In the genomic region with DNA sequence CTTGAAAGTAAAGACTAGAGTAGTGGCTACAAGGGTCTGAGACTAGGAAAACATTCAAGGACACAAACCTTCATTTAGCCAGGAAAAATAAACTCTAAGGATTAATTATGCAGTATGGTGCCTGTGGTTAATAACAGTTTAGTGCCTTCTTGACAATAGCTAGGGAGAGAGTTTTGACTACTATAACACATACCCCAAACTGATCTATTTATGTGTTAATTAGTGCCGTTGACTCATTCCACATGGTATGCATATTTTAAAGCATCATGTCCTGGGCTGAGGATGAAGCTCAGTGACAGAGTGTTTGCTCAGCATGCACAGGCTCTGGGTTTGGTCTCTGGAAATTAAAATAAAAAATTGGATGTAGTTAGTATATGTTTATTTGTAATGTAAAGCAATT, we compare ENCODE assay signal across 14 mouse cellular contexts.
"Had no signal": no experiment of that assay in that cellular context is flagged by ENCODE, and none has a peak within 500 bp of the region (broad histone marks: within the 10 kb centered on the region; RNA-seq: fewer than 3 reads in every experiment).

No protein-coding gene starts in this region.

- H3K9me3 ChIP-seq: limb, embryonic 12.5 days; liver, embryonic 13.5 days; lung, embryonic 15.5 days; neural tube, embryonic 12.5 days; stomach, embryonic 15.5 days had no signal

- H3K9ac ChIP-seq: limb, embryonic 12.5 days; liver, embryonic 13.5 days; liver, postnatal 0 days; lung, embryonic 15.5 days; neural tube, embryonic 12.5 days; stomach, embryonic 15.5 days had no signal

- DNase-seq: kidney, adult 8-10 months; kidney, postnatal 25 days; liver; liver, embryonic 13.5 days; liver, postnatal 0 days; lung, postnatal 36 days; midbrain, embryonic 14.5 days; thymus, adult 2 months; thymus, postnatal 25 days had no signal

- H3K4me3 ChIP-seq: left cerebral cortex, adult 2 months; limb, embryonic 12.5 days; liver, embryonic 13.5 days; lung, embryonic 15.5 days; neural tube, embryonic 12.5 days; stomach, embryonic 15.5 days had no signal

- H3K27me3 ChIP-seq: limb, embryonic 12.5 days; liver, embryonic 13.5 days; lung, embryonic 15.5 days; neural tube, embryonic 12.5 days; stomach, embryonic 15.5 days had no signal

- H3K4me1 ChIP-seq: liver, embryonic 13.5 days; lung, embryonic 15.5 days; stomach, embryonic 15.5 days had no signal

- H3K4me2 ChIP-seq: limb, embryonic 12.5 days; liver, embryonic 13.5 days; lung, embryonic 15.5 days; neural tube, embryonic 12.5 days; stomach, embryonic 15.5 days had no signal

- H3K36me3 ChIP-seq: limb, embryonic 12.5 days; liver, embryonic 13.5 days; lung, embryonic 15.5 days; neural tube, embryonic 12.5 days; stomach, embryonic 15.5 days had no signal

- ATAC-seq: liver, postnatal 0 days had no signal

- H3K27ac ChIP-seq: left cerebral cortex, adult 2 months; limb, embryonic 12.5 days; liver, embryonic 13.5 days; lung, embryonic 15.5 days; neural tube, embryonic 12.5 days; stomach, embryonic 15.5 days had no signal
